Mouse (Mus musculus) midbrain, embryonic 12.5 days (tissue): ENCODE measurements around the gene Ttc39b. TPM values are rescaled to one million over a fixed set of nuclear protein-coding genes. Genes with fewer than 3 reads are reported as not detected.

Experiments used
- ATAC-seq: fragments of 200-750 bp; cut with Nextera tagmentation; 2 replicates; pipeline ENCODE4 v1.8.0; 2017; ENCODE audit warnings: low read depth, moderate TSS enrichment, moderate library complexity; ENCODE audit not compliant: low FRiP score
- H3K27ac ChIP-seq: fragments of 300-500 bp; sonication (generic); replicated peaks from 2 replicates; pipeline ENCODE4 v1.5.1; 2016; ENCODE audit warnings: mild to moderate bottlenecking
- H3K27me3 ChIP-seq: fragments of 300-500 bp; sonication (generic); 2 replicates; pipeline ENCODE4 v1.6.1; 2016; ENCODE audit warnings: mild to moderate bottlenecking
- H3K36me3 ChIP-seq: fragments of 300-500 bp; sonication (generic); 2 replicates; pipeline ENCODE4 v1.6.1; 2016
- H3K4me1 ChIP-seq: fragments of 300-500 bp; sonication (generic); 2 replicates; pipeline ENCODE4 v1.6.1; 2016
- H3K4me2 ChIP-seq: fragments of 300-500 bp; sonication (generic); replicated peaks from 2 replicates; pipeline ENCODE4 v1.6.1; 2016; ENCODE audit warnings: mild to moderate bottlenecking, moderate library complexity
- H3K4me3 ChIP-seq: fragments of 300-500 bp; sonication (generic); 2 replicates; pipeline ENCODE4 v1.5.1; 2016; ENCODE audit warnings: mild to moderate bottlenecking
- H3K9ac ChIP-seq: fragments of 300-500 bp; sonication (generic); replicated peaks from 2 replicates; pipeline ENCODE4 v1.6.1; 2016; ENCODE audit warnings: mild to moderate bottlenecking, moderate library complexity
- H3K9me3 ChIP-seq: fragments of 300-500 bp; sonication (generic); 2 replicates; pipeline ENCODE4 v1.6.1; 2016; ENCODE audit warnings: mild to moderate bottlenecking
- WGBS: fragments of 180-500 bp; shearing (Covaris S2); methylation state at CpG from one replicate; pipeline ENCODE4 v1.1.7; 2016; 5-methylcytosine and 5-hydroxymethylcytosine counted together
- polyA plus RNA-seq: library from polyadenylated mRNA; unstranded; fragments of >200 nt; fragmentation: Nextera tagmentation; extraction: Ambion mirVana; gene quantifications from 2 replicates; pipeline ENCODE4 v1.2.1, GENCODE M21; 2016

The Ttc39b gene
- polyA plus RNA-seq, 1 experiment from 2014 or later, result 3.3 TPM

GRCm38 (mm10) chr4:83189736-83190135, 134.3 kb downstream of the Ttc39b start:
- no peak for ATAC-seq
- no peak overlapping the region for H3K4me3 ChIP-seq
- H3K36me3 ChIP-seq, result no peaks in the 10 kb centered on the region
- H3K9ac ChIP-seq, result no peak overlapping the region
- no peaks in the 10 kb centered on the region for H3K4me1 ChIP-seq
- no peaks in the 10 kb centered on the region for H3K27me3 ChIP-seq
- WGBS, result 93% methylated on average over 2 of the region's 2 CpGs
- H3K4me2 ChIP-seq, result no peak overlapping the region
- no peaks in the 10 kb centered on the region for H3K9me3 ChIP-seq
- no peak overlapping the region for H3K27ac ChIP-seq

DNA sequence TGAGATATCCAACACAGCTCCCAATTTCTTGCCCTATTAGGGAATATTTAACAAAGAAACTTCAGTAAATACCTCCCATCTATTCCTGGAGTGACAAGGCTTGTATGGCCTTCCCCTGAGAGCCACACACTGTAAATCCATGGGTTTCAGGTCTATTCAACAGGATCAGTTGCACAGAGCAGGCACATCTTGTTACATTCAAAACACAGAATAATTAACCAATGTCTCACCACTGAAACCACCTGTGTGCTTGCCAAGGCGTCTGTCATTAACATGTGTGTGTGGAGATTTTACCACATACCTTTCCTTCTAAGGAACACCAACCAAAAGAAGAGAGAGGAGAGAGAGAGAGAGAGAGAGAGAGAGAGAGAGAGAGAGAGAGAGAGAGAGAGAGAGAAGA, 136.7 kb downstream of the Ttc39b start:
- WGBS, result 67% methylated on average over 1 of the region's 1 CpGs
- H3K9ac ChIP-seq, result no peak overlapping the region
- no peak for ATAC-seq
- no peaks in the 10 kb centered on the region for H3K36me3 ChIP-seq
- no peaks in the 10 kb centered on the region for H3K9me3 ChIP-seq
- H3K4me2 ChIP-seq, result no peak overlapping the region
- no peak overlapping the region for H3K4me3 ChIP-seq
- no peaks in the 10 kb centered on the region for H3K27me3 ChIP-seq
- peaks cover 3% of the 10 kb centered on the region; the same call in 1 of the 2 replicates for H3K4me1 ChIP-seq
- H3K27ac ChIP-seq, result no peak overlapping the region

- Histone ChIP-seq H3K9ac (no peak overlapping the region), H3K9me3 (no peaks in the 10 kb centered on the region), H3K4me2 (no peak overlapping the region), H3K4me3 (no peak overlapping the region), H3K4me1 (peaks cover 3% of the 10 kb centered on the region; the same call in 1 of the 2 replicates), H3K27me3 (no peaks in the 10 kb centered on the region), H3K36me3 (no peaks in the 10 kb centered on the region), H3K27ac (no peak overlapping the region)
- 30% methylated on average over 6 of the region's 6 CpGs for WGBS
- ATAC-seq, result no peak
These were observed 137.6 kb downstream of the Ttc39b start for GRCm38 (mm10) chr4:83186448-83186847.

DNA sequence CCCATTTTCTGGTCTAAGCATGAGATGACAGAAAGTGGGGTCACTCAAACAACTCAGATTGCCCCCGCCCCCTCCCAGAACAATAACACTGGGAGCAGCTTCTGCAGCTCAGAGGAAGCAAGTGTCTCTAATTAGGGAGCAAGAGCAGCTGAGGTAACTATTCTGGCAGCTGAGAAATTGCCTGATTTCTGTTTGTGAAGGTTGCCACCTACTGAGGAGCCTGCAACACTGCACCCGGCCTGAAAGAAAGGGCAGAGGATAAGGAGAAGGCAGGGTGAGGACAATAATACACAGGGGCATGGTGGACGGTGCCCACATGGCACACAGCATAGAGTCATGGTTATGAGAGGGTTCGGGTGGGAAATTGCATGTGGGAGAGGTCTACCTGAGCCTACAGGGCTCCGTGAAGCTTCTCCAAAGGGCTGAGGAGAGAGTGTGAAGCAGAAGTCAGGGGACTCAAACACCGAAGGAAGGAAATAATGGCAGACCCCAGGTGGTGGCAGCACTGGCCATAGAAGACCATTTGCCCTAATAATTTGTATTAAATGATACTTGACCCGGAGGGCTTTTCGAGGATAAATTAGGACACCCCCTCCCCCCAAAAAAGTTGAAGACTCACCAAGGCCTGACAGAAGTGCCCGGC, 140.6 kb downstream of the Ttc39b start:
- Histone ChIP-seq H3K9ac (no peak overlapping the region), H3K4me3 (no peak overlapping the region), H3K4me1 (peaks cover 3% of the 10 kb centered on the region; the same call in 1 of the 2 replicates), H3K27me3 (no peaks in the 10 kb centered on the region), H3K36me3 (no peaks in the 10 kb centered on the region), H3K9me3 (no peaks in the 10 kb centered on the region), H3K4me2 (no peak overlapping the region), H3K27ac (no peak overlapping the region)
- 43% methylated on average over 9 of the region's 9 CpGs for WGBS
- peak; percentile 88 for ATAC-seq

GRCm38 (mm10) chr4:83182178-83183068, 141.6 kb downstream of the Ttc39b start:
- no peak overlapping the region for H3K9ac ChIP-seq
- no peak overlapping the region for H3K27ac ChIP-seq
- no peaks in the 10 kb centered on the region for H3K9me3 ChIP-seq
- H3K4me2 ChIP-seq, result no peak overlapping the region
- no peak for ATAC-seq
- no peaks in the 10 kb centered on the region for H3K27me3 ChIP-seq
- 81% methylated on average over 8 of the region's 8 CpGs for WGBS
- peaks cover 3% of the 10 kb centered on the region; the same call in 1 of the 2 replicates for H3K4me1 ChIP-seq
- no peaks in the 10 kb centered on the region for H3K36me3 ChIP-seq
- no peak overlapping the region for H3K4me3 ChIP-seq

DNA sequence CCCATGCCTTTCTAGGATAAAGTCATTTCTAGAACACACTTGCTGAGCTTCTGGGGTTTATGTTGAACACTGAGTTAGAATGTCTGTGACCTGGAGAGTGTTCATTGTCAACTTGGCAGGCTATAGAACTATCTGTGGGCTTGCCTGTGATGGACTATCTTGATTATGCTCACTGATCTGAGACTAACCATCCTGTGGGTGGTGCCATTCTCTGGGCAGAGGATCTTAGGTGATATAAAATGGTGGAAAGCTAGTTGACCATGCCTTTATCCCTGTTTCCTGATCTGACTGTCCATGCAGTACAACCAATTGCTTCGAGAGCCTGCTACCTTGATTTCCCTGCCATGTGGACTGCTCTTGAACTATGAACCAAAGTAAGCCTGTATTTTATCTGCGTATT, 146.6 kb downstream of the Ttc39b start:
- ATAC-seq, result no peak
- no peaks in the 10 kb centered on the region for H3K9me3 ChIP-seq
- H3K4me3 ChIP-seq, result no peak overlapping the region
- H3K9ac ChIP-seq, result no peak overlapping the region
- WGBS, result 92% methylated on average over 2 of the region's 2 CpGs
- H3K4me1 ChIP-seq, result no peaks in the 10 kb centered on the region
- no peak overlapping the region for H3K27ac ChIP-seq
- no peak overlapping the region for H3K4me2 ChIP-seq
- H3K36me3 ChIP-seq, result no peaks in the 10 kb centered on the region
- no peaks in the 10 kb centered on the region for H3K27me3 ChIP-seq

- Histone ChIP-seq H3K4me2 (no peak overlapping the region), H3K36me3 (no peaks in the 10 kb centered on the region), H3K4me1 (no peaks in the 10 kb centered on the region), H3K27ac (no peak overlapping the region), H3K9ac (no peak overlapping the region), H3K27me3 (no peaks in the 10 kb centered on the region), H3K4me3 (no peak overlapping the region), H3K9me3 (no peaks in the 10 kb centered on the region)
- no peak for ATAC-seq
- 85% methylated on average over 8 of the region's 8 CpGs for WGBS
These were observed 149.1 kb downstream of the Ttc39b start for GRCm38 (mm10) chr4:83174946-83175345.

DNA sequence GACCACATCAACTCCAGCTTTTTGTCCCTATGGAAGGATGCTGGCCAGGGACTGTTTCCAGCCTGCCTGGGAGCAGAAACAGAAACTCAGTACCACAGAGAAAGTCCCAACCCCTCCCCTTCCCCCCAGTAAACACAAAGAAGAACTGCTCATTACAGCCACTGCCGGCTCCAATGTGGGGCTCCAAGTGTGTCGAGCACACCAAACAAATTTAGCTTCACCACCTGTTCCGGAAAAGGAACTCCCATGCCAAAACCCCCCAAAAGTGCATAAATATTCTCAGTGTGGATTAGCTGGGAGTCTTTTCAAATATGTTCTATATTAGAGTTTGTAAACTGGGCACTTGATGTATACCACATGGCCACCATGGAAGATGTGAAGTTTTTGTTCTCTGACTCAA, 151.8 kb downstream of the Ttc39b start:
- Histone ChIP-seq H3K4me1 (peaks cover 2% of the 10 kb centered on the region; the same call in 1 of the 2 replicates), H3K27me3 (no peaks in the 10 kb centered on the region), H3K36me3 (no peaks in the 10 kb centered on the region), H3K9ac (no peak overlapping the region), H3K4me3 (no peak overlapping the region), H3K4me2 (no peak overlapping the region), H3K9me3 (no peaks in the 10 kb centered on the region), H3K27ac (no peak overlapping the region)
- no peak for ATAC-seq
- WGBS, result 65% methylated on average over 3 of the region's 3 CpGs

- ATAC-seq, result no peak
- H3K9me3 ChIP-seq, result no peaks in the 10 kb centered on the region
These were observed 153.3 kb downstream of the Ttc39b start for GRCm38 (mm10) chr4:83170741-83171140.

More at GRCm38 (mm10) chr4:83170741-83171140, 153.3 kb downstream of the Ttc39b start:
- Histone ChIP-seq H3K27ac (no peak overlapping the region), H3K9ac (no peak overlapping the region), H3K27me3 (no peaks in the 10 kb centered on the region), H3K4me1 (peaks cover 3% of the 10 kb centered on the region; the same call in 1 of the 2 replicates), H3K36me3 (no peaks in the 10 kb centered on the region), H3K4me3 (no peak overlapping the region), H3K4me2 (no peak overlapping the region)
- WGBS, result 42% methylated on average over 9 of the region's 9 CpGs

Other genes starting within 250 kb of the Ttc39b start
- 80.1 and 85.6 TPM in 2 replicates for gene Snapc3, start 93.5 kb upstream of the Ttc39b start, polyA plus RNA-seq
- gene Psip1, start 162.2 kb upstream of the Ttc39b start, polyA plus RNA-seq, result 449 and 520 TPM in 2 replicates
- gene Ccdc171, start 201.3 kb upstream of the Ttc39b start, polyA plus RNA-seq, result 6.3 and 6.4 TPM in 2 replicates